Mouse (Mus musculus): ENCODE results near the gene Tut7.

DNA sequence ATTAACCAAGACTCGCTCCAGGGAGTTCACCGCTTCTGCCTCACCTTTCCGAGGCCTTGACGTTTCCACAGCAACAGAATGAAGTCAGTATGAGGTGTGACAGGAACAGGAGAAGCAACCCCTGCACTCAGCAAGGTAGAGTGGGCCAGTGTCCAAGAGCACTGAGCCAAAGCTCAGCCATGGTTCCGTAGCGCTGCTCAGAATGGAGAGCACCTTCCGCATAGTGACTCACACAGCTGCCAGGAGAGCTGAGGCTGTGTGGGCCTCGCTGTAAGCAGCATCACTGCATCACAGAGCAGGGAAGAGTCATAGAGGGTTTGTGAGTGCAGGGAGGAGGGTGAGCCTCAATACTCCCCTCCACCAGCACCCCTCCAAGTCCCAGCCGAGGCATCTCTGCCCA, 76.2 kb downstream of the Tut7 start, which contains the start of gene 1700014D04Rik:
- peak; percentile 55; the same call in 1 of the 2 replicates for TF ChIP-seq POLR2A (IDR thresholded peaks at IDR 0.05; ENCODE audit: control insufficient read depth, low read depth, low read length)
- TF ChIP-seq CTCF (IDR thresholded peaks at IDR 0.05; ENCODE audit: control insufficient read depth, insufficient read depth, insufficient replicate concordance, low read depth, low read length): no peak

Measured in testis, adult 2 months (tissue).